Mouse (Mus musculus): Measurements from ENCODE around the gene Plekha7. TPM values are rescaled to one million over a fixed set of nuclear protein-coding genes. Genes with fewer than 3 reads are reported as not detected.
A peak's percentile ranks its signal among the peaks of the same experiment; 100 is the strongest.

The Plekha7 gene
- polyA plus RNA-seq, 1 experiment = 13.5 TPM

- WGBS = 97% methylated on average over 5 of the region's 5 CpGs
- H3K4me3 ChIP-seq (replicated peaks; ENCODE audit: insufficient read depth, low read depth, low read length) = no peak overlapping the region
- H3K4me1 ChIP-seq (ENCODE audit: control insufficient read depth, insufficient read depth, low read length) = no peaks in the 10 kb centered on the region
- H3K27me3 ChIP-seq (ENCODE audit: control insufficient read depth, insufficient read depth, low read length) = no peaks in the 10 kb centered on the region
- no peak for TF ChIP-seq POLR2A (IDR thresholded peaks at IDR 0.05; ENCODE audit: borderline replicate concordance, insufficient read depth, low read length)
- TF ChIP-seq CTCF (IDR thresholded peaks at IDR 0.05; ENCODE audit: borderline replicate concordance, insufficient read depth, low read depth, low read length) = no peak
- no peak for DNase-seq
- no peak overlapping the region for H3K27ac ChIP-seq (ENCODE audit: insufficient read depth, low read length)
These were observed 119.8 kb downstream of the Plekha7 start for GRCm38 (mm10) chr7:116188391-116188790.

DNA sequence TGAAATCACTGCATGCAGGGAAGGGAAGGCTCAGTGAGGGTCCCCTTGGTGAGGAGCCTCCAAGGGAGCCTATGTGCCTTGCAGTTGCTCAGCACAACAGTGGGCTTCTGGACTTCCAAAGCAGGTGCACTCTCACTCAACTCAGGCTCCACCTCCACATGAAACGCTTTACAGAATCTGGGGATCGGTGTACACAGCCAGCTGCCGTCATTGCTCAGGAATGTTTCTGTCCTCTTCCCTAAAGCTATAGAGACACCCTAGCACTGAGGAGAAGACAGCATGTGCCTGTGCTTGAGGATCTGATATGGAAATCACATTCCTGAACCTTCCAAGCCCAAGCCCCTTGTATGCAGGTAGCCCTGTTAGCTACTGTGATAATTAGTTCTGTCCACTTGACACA, 120.7 kb downstream of the Plekha7 start:
- Histone ChIP-seq H3K27ac (ENCODE audit: insufficient read depth, low read length) (no peak overlapping the region), H3K27me3 (ENCODE audit: control insufficient read depth, insufficient read depth, low read length) (no peaks in the 10 kb centered on the region), H3K4me1 (ENCODE audit: control insufficient read depth, insufficient read depth, low read length) (peaks cover 3% of the 10 kb centered on the region), H3K4me3 (replicated peaks; ENCODE audit: insufficient read depth, low read depth, low read length) (no peak overlapping the region)
- 93% methylated on average over 3 of the region's 3 CpGs for WGBS
- DNase-seq = no peak
- no peak for TF ChIP-seq POLR2A (IDR thresholded peaks at IDR 0.05; ENCODE audit: borderline replicate concordance, insufficient read depth, low read length)
- TF ChIP-seq CTCF (IDR thresholded peaks at IDR 0.05; ENCODE audit: borderline replicate concordance, insufficient read depth, low read depth, low read length) = no peak

- no peak for DNase-seq
- Histone ChIP-seq H3K4me1 (ENCODE audit: control insufficient read depth, insufficient read depth, low read length) (peaks cover 9% of the 10 kb centered on the region), H3K27me3 (ENCODE audit: control insufficient read depth, insufficient read depth, low read length) (no peaks in the 10 kb centered on the region), H3K4me3 (replicated peaks; ENCODE audit: insufficient read depth, low read depth, low read length) (no peak overlapping the region), H3K27ac (ENCODE audit: insufficient read depth, low read length) (no peak overlapping the region)
- TF ChIP-seq CTCF (IDR thresholded peaks at IDR 0.05; ENCODE audit: borderline replicate concordance, insufficient read depth, low read depth, low read length) (no peak), POLR2A (IDR thresholded peaks at IDR 0.05; ENCODE audit: borderline replicate concordance, insufficient read depth, low read length) (no peak)
- 61% methylated on average over 1 of the region's 1 CpGs for WGBS
These were observed 121.3 kb downstream of the Plekha7 start for GRCm38 (mm10) chr7:116186847-116187246.

GRCm38 (mm10) chr7:116186156-116186555, 122.0 kb downstream of the Plekha7 start:
- no peaks in the 10 kb centered on the region for H3K27me3 ChIP-seq (ENCODE audit: control insufficient read depth, insufficient read depth, low read length)
- 71% methylated on average over 5 of the region's 5 CpGs for WGBS
- no peak for TF ChIP-seq CTCF (IDR thresholded peaks at IDR 0.05; ENCODE audit: borderline replicate concordance, insufficient read depth, low read depth, low read length)
- no peak for TF ChIP-seq POLR2A (IDR thresholded peaks at IDR 0.05; ENCODE audit: borderline replicate concordance, insufficient read depth, low read length)
- DNase-seq = no peak
- peaks cover 14% of the 10 kb centered on the region for H3K4me1 ChIP-seq (ENCODE audit: control insufficient read depth, insufficient read depth, low read length)
- H3K27ac ChIP-seq (ENCODE audit: insufficient read depth, low read length) = no peak overlapping the region
- H3K4me3 ChIP-seq (replicated peaks; ENCODE audit: insufficient read depth, low read depth, low read length) = no peak overlapping the region

DNA sequence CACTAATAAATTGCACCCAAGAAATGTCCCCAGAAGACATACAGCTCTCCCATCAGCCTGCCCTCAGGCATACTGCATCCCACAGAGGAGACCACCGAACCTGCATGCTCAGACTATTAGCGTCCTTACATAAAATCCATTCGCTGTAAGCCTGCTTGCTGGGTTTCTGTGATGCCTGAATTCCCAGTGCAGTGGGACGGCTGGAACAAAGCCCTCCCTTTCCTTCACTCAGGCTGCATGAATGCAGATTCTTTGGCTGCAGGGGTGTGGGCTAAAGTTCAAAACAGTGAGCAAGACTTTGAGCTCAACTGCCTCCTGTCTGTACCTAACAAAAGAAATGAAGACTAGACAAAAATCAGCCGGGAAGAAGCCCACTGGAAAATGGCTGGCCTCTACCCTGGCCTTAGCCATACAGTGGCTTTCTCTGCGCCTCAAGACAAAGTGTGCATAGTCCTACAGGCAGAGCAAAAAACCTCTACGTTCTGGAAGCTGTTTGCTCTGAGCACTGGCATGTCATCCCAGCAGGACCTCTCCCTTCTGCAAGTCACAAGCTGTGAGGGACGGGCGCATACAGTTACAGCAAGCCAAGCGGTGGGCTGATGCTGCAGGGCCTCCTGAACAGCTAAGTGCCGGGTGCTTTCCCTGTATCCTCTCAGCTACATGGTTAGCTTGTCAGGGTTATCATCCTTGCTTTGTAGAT, 123.7 kb downstream of the Plekha7 start:
- TF ChIP-seq CTCF (IDR thresholded peaks at IDR 0.05; ENCODE audit: borderline replicate concordance, insufficient read depth, low read depth, low read length) (no peak), POLR2A (IDR thresholded peaks at IDR 0.05; ENCODE audit: borderline replicate concordance, insufficient read depth, low read length) (no peak)
- H3K27me3 ChIP-seq (ENCODE audit: control insufficient read depth, insufficient read depth, low read length) = no peaks in the 10 kb centered on the region
- WGBS = 58% methylated on average over 11 of the region's 11 CpGs
- DNase-seq = no peak
- no peak overlapping the region for H3K27ac ChIP-seq (ENCODE audit: insufficient read depth, low read length)
- H3K4me1 ChIP-seq (ENCODE audit: control insufficient read depth, insufficient read depth, low read length) = peaks cover 16% of the 10 kb centered on the region
- no peak overlapping the region for H3K4me3 ChIP-seq (replicated peaks; ENCODE audit: insufficient read depth, low read depth, low read length)

DNA sequence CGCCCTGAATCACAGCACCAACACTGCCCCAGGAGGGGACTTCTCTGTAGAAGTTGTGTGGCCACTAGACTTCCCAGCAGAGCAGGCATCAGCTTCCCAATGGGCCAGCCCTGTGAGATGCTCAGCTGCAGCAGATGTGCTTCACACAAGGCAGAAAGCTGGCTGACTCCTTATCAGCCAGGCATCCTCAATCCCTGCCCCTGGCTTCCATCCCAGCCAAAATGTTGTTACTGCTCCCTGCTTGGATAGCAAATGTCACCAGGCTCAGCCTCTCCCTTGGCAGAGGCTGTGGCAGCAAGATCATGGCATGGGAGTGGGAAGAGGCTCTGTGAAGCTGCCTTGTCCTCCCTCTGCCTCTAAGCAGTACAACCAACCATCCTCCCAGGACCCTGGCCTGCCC, 125.7 kb downstream of the Plekha7 start:
- TF ChIP-seq CTCF (IDR thresholded peaks at IDR 0.05; ENCODE audit: borderline replicate concordance, insufficient read depth, low read depth, low read length) (no peak), POLR2A (IDR thresholded peaks at IDR 0.05; ENCODE audit: borderline replicate concordance, insufficient read depth, low read length) (no peak)
- H3K27me3 ChIP-seq (ENCODE audit: control insufficient read depth, insufficient read depth, low read length) = no peaks in the 10 kb centered on the region
- peaks cover 16% of the 10 kb centered on the region for H3K4me1 ChIP-seq (ENCODE audit: control insufficient read depth, insufficient read depth, low read length)
- peak; percentile 38 to 46 for DNase-seq
- H3K4me3 ChIP-seq (replicated peaks; ENCODE audit: insufficient read depth, low read depth, low read length) = no peak overlapping the region
- no peak overlapping the region for H3K27ac ChIP-seq (ENCODE audit: insufficient read depth, low read length)
- 95% methylated on average over 1 of the region's 1 CpGs for WGBS

DNA sequence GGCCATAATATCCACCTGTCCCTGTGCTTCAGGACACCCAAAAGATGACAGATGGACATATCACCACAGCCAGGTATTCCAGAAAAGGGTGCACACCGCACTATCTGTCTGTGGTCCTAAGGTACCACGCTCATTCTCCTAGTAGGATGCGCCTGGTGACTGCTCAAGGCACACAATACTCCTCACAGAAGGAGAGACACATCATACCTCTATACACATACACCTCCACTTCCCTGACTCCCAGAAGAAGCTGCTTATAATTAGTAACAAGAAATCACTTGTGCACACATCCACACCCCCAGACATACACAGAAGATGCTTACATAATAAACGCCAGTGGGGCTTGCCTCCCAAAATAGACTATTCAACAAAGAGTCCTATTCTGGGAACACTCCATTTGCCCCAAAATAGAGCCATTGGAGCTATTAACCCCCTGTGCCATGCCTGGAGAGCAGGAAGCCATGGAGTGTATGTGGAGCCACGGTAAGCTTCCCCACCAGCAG, 126.7 kb downstream of the Plekha7 start:
- TF ChIP-seq CTCF (IDR thresholded peaks at IDR 0.05; ENCODE audit: borderline replicate concordance, insufficient read depth, low read depth, low read length) (no peak), POLR2A (IDR thresholded peaks at IDR 0.05; ENCODE audit: borderline replicate concordance, insufficient read depth, low read length) (no peak)
- DNase-seq = no peak
- 86% methylated on average over 5 of the region's 5 CpGs for WGBS
- H3K4me3 ChIP-seq (replicated peaks; ENCODE audit: insufficient read depth, low read depth, low read length) = no peak overlapping the region
- H3K4me1 ChIP-seq (ENCODE audit: control insufficient read depth, insufficient read depth, low read length) = peaks cover 16% of the 10 kb centered on the region
- no peak overlapping the region for H3K27ac ChIP-seq (ENCODE audit: insufficient read depth, low read length)
- H3K27me3 ChIP-seq (ENCODE audit: control insufficient read depth, insufficient read depth, low read length) = no peaks in the 10 kb centered on the region

GRCm38 (mm10) chr7:116178916-116179315, 129.3 kb downstream of the Plekha7 start:
- WGBS = 93% methylated on average over 3 of the region's 3 CpGs
- Histone ChIP-seq H3K4me3 (replicated peaks; ENCODE audit: insufficient read depth, low read depth, low read length) (no peak overlapping the region), H3K4me1 (ENCODE audit: control insufficient read depth, insufficient read depth, low read length) (peaks cover 16% of the 10 kb centered on the region), H3K27ac (ENCODE audit: insufficient read depth, low read length) (no peak overlapping the region), H3K27me3 (ENCODE audit: control insufficient read depth, insufficient read depth, low read length) (no peaks in the 10 kb centered on the region)
- TF ChIP-seq CTCF (IDR thresholded peaks at IDR 0.05; ENCODE audit: borderline replicate concordance, insufficient read depth, low read depth, low read length) (no peak), POLR2A (IDR thresholded peaks at IDR 0.05; ENCODE audit: borderline replicate concordance, insufficient read depth, low read length) (no peak)
- DNase-seq = no peak
